Mouse (Mus musculus): ENCODE results near the gene Prpsap2.

The Prpsap2 gene

GRCm38 (mm10) chr11:61698852-61699251 lies 63.0 kb downstream of the Prpsap2 start:
- TF ChIP-seq GATA4 (IDR thresholded peaks at IDR 0.05; ENCODE audit: insufficient replicate concordance, low read length), result no peak

GRCm38 (mm10) chr11:61692996-61693395 lies 68.9 kb downstream of the Prpsap2 start:
- TF ChIP-seq GATA4 (IDR thresholded peaks at IDR 0.05; ENCODE audit: insufficient replicate concordance, low read length), result no peak

- no peak for TF ChIP-seq GATA4 (IDR thresholded peaks at IDR 0.05; ENCODE audit: insufficient replicate concordance, low read length)
Measured at GRCm38 (mm10) chr11:61687595-61687994, 74.3 kb downstream of the Prpsap2 start.

- no peak for TF ChIP-seq GATA4 (IDR thresholded peaks at IDR 0.05; ENCODE audit: insufficient replicate concordance, low read length)
Measured at GRCm38 (mm10) chr11:61686906-61687453, 74.9 kb downstream of the Prpsap2 start.

GRCm38 (mm10) chr11:61686141-61686540 lies 75.7 kb downstream of the Prpsap2 start:
- no peak for TF ChIP-seq GATA4 (IDR thresholded peaks at IDR 0.05; ENCODE audit: insufficient replicate concordance, low read length)

GRCm38 (mm10) chr11:61685119-61685725 lies 76.7 kb downstream of the Prpsap2 start:
- TF ChIP-seq GATA4 (IDR thresholded peaks at IDR 0.05; ENCODE audit: insufficient replicate concordance, low read length), result no peak

GRCm38 (mm10) chr11:61683907-61684731 lies 77.8 kb downstream of the Prpsap2 start, which contains the start of gene Fam83g:
Fam83g (plus strand) TSS chr11:61684091.
- TF ChIP-seq GATA4 (IDR thresholded peaks at IDR 0.05; ENCODE audit: insufficient replicate concordance, low read length), result no peak

All from liver, adult (tissue).